Mouse (Mus musculus): ENCODE data around the gene 3300002I08Rik. TPM values are rescaled to one million over a fixed set of nuclear protein-coding genes. Genes with fewer than 3 reads are reported as not detected.
"Not testable (repeated sequence)": the region's sequence is repeated elsewhere in the genome, so short reads cannot be mapped to it uniquely, and the experiment has no call there.

The 3300002I08Rik gene
- 10 to 100 TPM in 1 of 2 experiments, 1 to 10 TPM in 1; 4.5 to 11.8 TPM for polyA plus RNA-seq (2017; shearing (Covaris generic))

DNA sequence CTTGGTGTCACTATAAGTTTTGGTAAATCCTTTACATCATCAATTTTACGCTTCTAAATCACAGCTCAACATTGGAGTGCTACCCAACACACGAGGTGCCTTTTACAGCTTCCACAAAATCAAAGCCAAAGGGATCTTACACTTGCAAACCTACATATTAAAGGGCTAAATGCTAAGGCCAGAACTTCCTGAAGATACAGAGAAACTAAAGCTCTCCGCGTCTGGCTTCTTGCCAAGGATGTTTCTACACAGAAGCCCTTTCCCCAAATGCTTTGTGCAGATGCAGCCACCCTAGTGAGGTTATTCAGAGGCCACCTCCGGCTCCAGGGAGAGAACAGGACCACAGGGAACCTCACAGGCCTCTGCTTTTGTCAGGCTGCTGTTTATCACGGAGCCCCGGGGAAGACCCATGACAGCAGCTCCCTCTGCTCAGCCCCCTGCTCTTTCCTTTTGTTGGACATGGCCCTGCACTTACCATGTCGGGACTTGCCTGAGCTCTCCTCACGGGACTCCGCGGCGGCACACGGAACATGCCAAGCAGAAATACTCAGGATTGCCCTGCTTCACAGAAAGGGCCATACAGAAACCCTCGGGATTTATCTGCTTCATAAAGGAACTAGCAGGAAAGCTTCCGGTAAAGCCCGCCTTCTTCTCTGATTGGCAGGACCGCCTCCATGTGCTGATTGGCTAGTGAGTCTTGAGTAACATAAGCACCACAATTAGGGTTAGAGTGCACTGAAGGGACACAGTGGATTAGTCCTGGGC lies at the start of gene 3300002I08Rik:
3300002I08Rik (minus strand) TSS at position 653 of the 765 bp plus-strand sequence.
- peak; percentile 98 for ATAC-seq

DNA sequence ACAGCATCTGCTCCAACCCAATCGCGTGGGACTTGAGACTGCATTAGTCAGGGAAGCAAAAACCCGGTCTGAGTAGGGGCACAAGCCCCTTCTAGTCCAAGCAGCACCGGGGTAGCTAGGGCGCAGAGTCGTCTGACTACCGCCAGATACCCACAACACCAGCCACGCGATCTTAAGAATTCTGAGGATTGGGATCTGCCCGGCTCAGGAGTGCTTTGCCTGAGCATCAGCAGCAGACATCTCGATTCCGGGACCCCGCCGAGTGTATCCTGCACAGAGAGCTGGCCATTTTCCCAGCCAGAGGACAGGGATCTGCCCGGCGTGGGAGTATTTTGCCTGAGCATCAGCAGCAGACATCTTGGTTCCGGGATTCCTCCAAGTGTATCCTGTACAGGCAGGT lies 49.6 kb upstream of the 3300002I08Rik start:
- not testable (repeated sequence) for ATAC-seq

DNA sequence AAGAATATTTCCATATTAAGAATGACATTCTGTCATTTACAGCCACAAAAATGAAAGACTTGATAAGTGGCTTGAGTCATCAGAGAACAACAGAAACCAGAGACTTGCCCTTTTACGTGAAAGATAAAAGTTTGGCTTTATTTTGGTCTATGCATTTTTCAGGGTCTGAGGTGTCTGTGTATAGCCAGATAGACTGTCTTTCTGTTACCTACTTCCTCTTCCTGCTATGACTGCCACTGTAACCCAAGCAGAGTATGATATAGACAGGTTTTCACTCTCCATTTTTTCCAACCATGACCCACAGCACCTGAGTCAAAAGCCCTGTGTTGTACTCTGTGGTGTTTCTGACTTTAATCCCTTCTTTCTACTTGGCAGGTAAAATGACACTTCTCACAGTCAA lies 27.6 kb upstream of the 3300002I08Rik start:
- no peak for ATAC-seq

GRCm38 (mm10) chr2:150385553-150386106 lies 23.1 kb upstream of the 3300002I08Rik start:
- not testable (repeated sequence) for ATAC-seq

DNA sequence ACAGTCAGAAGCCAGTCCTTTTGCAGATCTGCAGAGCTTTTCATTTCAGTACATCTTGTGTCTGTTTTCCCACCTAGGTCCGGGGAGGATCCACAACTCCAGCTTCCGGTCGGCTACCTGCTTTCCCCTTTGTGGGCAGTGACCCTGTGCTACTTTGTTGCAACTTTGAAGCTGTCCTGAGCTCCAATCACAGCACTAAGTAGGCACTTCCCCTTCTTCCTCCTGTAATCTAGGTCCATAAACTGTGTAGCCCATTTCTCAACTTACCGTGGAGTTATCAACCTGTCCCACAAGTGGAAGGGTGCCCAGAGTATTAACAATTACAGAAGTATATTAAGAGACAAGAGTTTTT lies 289 bp upstream of the 3300002I08Rik start:
- ATAC-seq, result peak; percentile 48

DNA sequence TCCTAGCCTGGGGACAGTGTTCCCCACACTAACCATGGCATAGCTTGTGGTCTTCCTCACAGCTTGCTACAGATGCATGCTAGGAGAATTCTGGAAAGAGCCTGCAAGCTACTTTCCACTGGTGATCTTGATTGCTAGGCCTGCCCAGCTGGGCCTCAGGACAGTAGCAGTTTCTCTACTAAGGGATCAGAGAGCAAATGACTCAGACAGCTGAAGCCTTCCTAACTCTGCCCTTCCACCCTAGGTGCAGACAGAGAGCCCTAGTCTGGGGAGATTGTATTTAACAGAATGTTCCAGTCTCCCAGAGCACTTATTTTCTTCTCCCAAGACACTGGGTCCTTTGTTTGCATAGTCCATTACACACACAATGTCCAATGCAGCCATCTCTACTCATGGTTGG lies 5.4 kb downstream of the 3300002I08Rik start:
- ATAC-seq, result not testable (repeated sequence)

GRCm38 (mm10) chr2:150323402-150323801 lies 39.2 kb downstream of the 3300002I08Rik start, which contains the start of gene Gm10130:
Gm10130 (plus strand) TSS chr2:150323702.
- no peak for ATAC-seq

DNA sequence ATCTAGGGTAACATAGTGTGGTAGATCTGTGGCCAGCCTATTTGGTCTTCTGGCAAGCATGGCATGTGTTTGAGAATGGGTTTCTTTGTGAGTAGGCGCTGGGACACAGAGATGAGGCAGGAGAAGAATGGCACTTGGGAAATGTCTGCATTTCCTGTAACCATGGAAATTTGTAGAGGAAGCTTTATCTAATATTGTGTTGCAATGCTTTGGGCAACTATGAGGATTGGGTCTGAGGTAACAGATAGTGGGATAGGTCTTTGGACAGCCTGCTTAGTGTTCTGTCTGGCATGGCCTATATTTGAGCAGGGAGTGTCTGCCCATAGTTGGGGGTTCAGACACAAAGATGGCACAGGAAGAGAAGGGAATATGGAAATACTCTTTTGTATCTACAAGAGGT lies 43.6 kb downstream of the 3300002I08Rik start:
- no peak for ATAC-seq

GRCm38 (mm10) chr2:150316140-150316539 lies 46.4 kb downstream of the 3300002I08Rik start:
- no peak for ATAC-seq

- peak; percentile 85 for ATAC-seq
Measured at GRCm38 (mm10) chr2:150310952-150311884, 51.3 kb downstream of the 3300002I08Rik start.

DNA sequence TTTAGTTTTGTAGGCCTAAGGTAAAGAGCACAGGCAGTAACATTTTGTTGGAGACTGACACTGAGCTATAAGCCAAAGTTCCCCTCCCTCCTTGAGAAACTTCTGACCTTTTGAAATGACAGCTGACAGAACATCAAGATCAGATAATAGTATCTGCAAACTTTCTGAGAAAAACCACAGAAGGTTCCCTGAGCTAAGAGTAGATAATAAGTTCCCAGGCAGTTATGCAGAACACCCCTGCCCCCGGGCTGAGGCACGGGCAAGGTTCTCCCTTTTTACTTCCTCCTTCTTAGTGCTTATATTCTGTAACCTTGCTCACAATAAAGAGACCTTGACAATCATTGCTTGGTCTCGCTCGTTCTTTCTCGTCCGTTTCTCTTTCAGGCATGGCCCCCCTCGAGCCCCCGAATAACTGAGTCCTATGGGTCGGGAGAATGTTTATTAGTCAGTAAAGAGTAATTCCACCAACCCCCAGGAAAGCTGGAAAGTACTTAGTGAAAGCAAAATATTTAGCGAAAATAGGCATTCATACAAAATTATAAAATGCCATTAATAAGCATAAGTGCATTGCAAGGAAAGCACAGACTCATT lies 55.3 kb downstream of the 3300002I08Rik start:
- peak; percentile 58 for ATAC-seq

DNA sequence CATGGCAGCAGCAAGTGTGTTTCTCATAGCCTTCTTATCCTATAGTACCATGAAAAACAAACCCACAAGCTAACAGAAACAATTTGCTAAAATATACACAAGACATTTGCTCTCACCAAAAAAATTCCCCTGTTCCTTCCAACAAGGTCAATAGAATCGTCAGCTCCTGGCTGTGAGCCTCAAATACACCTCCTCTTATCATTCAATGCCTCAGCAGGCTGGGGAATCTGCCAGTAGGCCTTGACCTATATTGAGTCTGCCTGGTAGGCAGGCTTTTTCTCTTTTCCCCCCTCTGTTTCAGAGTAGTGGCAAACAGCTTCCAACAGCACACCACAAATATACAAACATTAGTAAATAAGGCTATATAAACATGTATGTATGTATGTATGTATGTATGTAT lies 63.5 kb downstream of the 3300002I08Rik start:
- ATAC-seq, result no peak

DNA sequence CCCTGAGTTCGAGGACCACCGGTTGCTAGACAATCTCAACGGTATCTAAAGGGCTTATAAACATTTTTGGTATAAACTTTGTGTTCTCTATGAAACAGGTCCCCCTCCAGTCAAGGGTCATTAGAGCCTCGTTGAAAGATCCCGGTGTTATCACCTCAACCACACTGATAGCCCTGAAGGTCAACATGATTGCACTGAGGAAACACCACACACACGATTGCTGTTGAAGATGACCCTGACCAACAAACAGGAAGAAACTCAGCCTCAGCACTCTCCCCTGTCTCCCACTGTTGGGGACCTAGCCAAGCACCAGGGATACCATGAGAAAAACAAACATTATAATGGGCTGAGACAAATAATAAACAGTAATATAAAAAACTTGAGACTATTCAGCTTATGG lies 68.9 kb downstream of the 3300002I08Rik start:
- no peak for ATAC-seq

Other genes with a start within 250 kb of the 3300002I08Rik start
- gene Zfp120, start 226.1 kb downstream of the 3300002I08Rik start, polyA plus RNA-seq (2017; shearing (Covaris generic)), result 10 to 100 TPM; 29.7 to 41.3 TPM
- gene Gm10770, start 183.1 kb downstream of the 3300002I08Rik start, polyA plus RNA-seq (2017; shearing (Covaris generic)), result not detected
- 1 to 10 TPM; 1.1 to 1.8 TPM for gene Gm14139, start 181.0 kb downstream of the 3300002I08Rik start, polyA plus RNA-seq (2017; shearing (Covaris generic))
- 10 to 100 TPM; 16.6 to 19.7 TPM for gene Zfp937, start 144.7 kb downstream of the 3300002I08Rik start, polyA plus RNA-seq (2017; shearing (Covaris generic))
- 10 to 100 TPM; 27.8 to 46.0 TPM for gene Gm21994, start 107.2 kb downstream of the 3300002I08Rik start, polyA plus RNA-seq (2017; shearing (Covaris generic))
- gene Gm14124, start 105.2 kb downstream of the 3300002I08Rik start, polyA plus RNA-seq (2017; shearing (Covaris generic)), result under 1 TPM in 1 of 2 experiments, not detected in 1; 0.32 TPM
- 10 to 100 TPM in 1 of 2 experiments, 1 to 10 TPM in 1; 8.6 to 31.9 TPM for gene Gm10130, start 39.1 kb downstream of the 3300002I08Rik start, polyA plus RNA-seq (2017; shearing (Covaris generic))
- gene Zfp442, start 88.7 kb upstream of the 3300002I08Rik start, polyA plus RNA-seq (2017; shearing (Covaris generic)), result 10 to 100 TPM; 12.4 to 14.2 TPM
- under 1 TPM; 0.86 to 0.91 TPM for gene Zfp345, start 122.3 kb upstream of the 3300002I08Rik start, polyA plus RNA-seq (2017; shearing (Covaris generic))
- gene Cst7, start 207.7 kb upstream of the 3300002I08Rik start, polyA plus RNA-seq (2017; shearing (Covaris generic)), result 100 to 1,000 TPM; 234 to 255 TPM
- 10 to 100 TPM; 13.0 to 16.6 TPM for gene Apmap, start 245.8 kb upstream of the 3300002I08Rik start, polyA plus RNA-seq (2017; shearing (Covaris generic))

All from CD4-positive, CD25-positive, alpha-beta regulatory T cell, adult 4 months (primary cell).